Mouse (Mus musculus) olfactory bulb, adult 2 months (tissue): ENCODE measurements around the gene Palm3. TPM values are rescaled to one million over a fixed set of nuclear protein-coding genes. Genes with fewer than 3 reads are reported as not detected.
"Not testable (repeated sequence)": the region's sequence is repeated elsewhere in the genome, so short reads cannot be mapped to it uniquely, and the experiment has no call there.

ENCODE experiments used
- H3K27ac ChIP-seq: fragments of 200-500 bp; 2 replicates; pipeline ENCODE4 v1.5.1; 2012; ENCODE audit warnings: low read depth, low read length; ENCODE audit not compliant: insufficient read depth
- H3K4me1 ChIP-seq: fragments of 200-500 bp; 2 replicates; pipeline ENCODE4 v1.6.1; 2012; ENCODE audit warnings: low read length; ENCODE audit not compliant: control insufficient read depth, insufficient read depth
- H3K4me3 ChIP-seq: fragments of 200-500 bp; 2 replicates; pipeline ENCODE4 v1.5.1; 2012; ENCODE audit warnings: mild to moderate bottlenecking, low read depth, low read length, moderate library complexity; ENCODE audit not compliant: insufficient read depth
- CTCF ChIP-seq: fragments of 200-500 bp; IDR thresholded peaks from 2 replicates; pipeline ENCODE4 v1.5.1; 2012; ENCODE audit warnings: low read depth, mild to moderate bottlenecking, low read length, moderate library complexity; ENCODE audit not compliant: insufficient read depth
- POLR2A ChIP-seq: fragments of 200-500 bp; IDR thresholded peaks from 2 replicates; pipeline ENCODE4 v1.6.1; 2012; ENCODE audit warnings: mild to moderate bottlenecking, low read depth, low read length, moderate library complexity; ENCODE audit not compliant: insufficient read depth
- WGBS: fragments of 180-500 bp; shearing (Covaris S2); methylation state at CpG from one replicate; pipeline ENCODE4 v1.1.7; 2018; 5-methylcytosine and 5-hydroxymethylcytosine counted together
- polyA plus RNA-seq: library from polyadenylated mRNA; stranded (reverse); fragments of >200 nt; gene quantifications from 2 replicates; pipeline ENCODE4 v1.2.4, GENCODE M21; 2012; ENCODE audit warnings: low replicate concordance; ENCODE audit not compliant: missing spikeins, insufficient read depth, insufficient read length

Palm3 gene
- polyA plus RNA-seq, 1 experiment = not detected

- TF ChIP-seq POLR2A (no peak), CTCF (no peak)
- Histone ChIP-seq H3K4me1 (peaks cover 23% of the 10 kb centered on the region), H3K4me3 (no peak overlapping the region), H3K27ac (no peak overlapping the region)
- WGBS = 55% methylated on average over 6 of the region's 6 CpGs
Observed at GRCm38 (mm10) chr8:84003612-84004246, 17.5 kb upstream of the Palm3 start.

GRCm38 (mm10) chr8:84004533-84005201, 16.6 kb upstream of the Palm3 start:
- Histone ChIP-seq H3K4me3 (peak overlapping the region; percentile 96), H3K4me1 (peaks cover 15% of the 10 kb centered on the region), H3K27ac (peak overlapping the region; percentile 76)
- under 1% methylated on average over 30 of the region's 30 CpGs for WGBS
- TF ChIP-seq POLR2A (peak; percentile 43; the same call in 1 of the 2 replicates), CTCF (no peak)

GRCm38 (mm10) chr8:84005502-84005901, 15.8 kb upstream of the Palm3 start:
- H3K4me1 ChIP-seq = peaks cover 16% of the 10 kb centered on the region
- WGBS = 94% methylated on average over 7 of the region's 7 CpGs
- H3K27ac ChIP-seq, H3K4me3 ChIP-seq: not testable (repeated sequence)

GRCm38 (mm10) chr8:84008362-84008761, 12.9 kb upstream of the Palm3 start:
- 34% methylated on average over 7 of the region's 7 CpGs for WGBS
- TF ChIP-seq CTCF (no peak), POLR2A (no peak)
- Histone ChIP-seq H3K4me3 (no peak overlapping the region), H3K27ac (no peak overlapping the region), H3K4me1 (peaks cover 31% of the 10 kb centered on the region)

GRCm38 (mm10) chr8:84009876-84010275, 11.4 kb upstream of the Palm3 start:
- WGBS = 2% methylated on average over 11 of the region's 11 CpGs
- no peak overlapping the region for H3K27ac ChIP-seq
- peak; percentile 91 for TF ChIP-seq CTCF
- TF ChIP-seq POLR2A = no peak
- peaks cover 27% of the 10 kb centered on the region for H3K4me1 ChIP-seq
- no peak overlapping the region for H3K4me3 ChIP-seq

- TF ChIP-seq POLR2A (no peak), CTCF (peak; percentile 34; the same call in 1 of the 2 replicates)
- H3K4me3 ChIP-seq = peak overlapping the region; percentile 57
- H3K27ac ChIP-seq = no peak overlapping the region
- H3K4me1 ChIP-seq = peaks cover 24% of the 10 kb centered on the region
- WGBS = 4% methylated on average over 83 of the region's 83 CpGs
Observed at GRCm38 (mm10) chr8:84010625-84011611, 10.4 kb upstream of the Palm3 start.

GRCm38 (mm10) chr8:84011705-84012498, 9.4 kb upstream of the Palm3 start, which contains the start of gene 2210011C24Rik:
Gene 2210011C24Rik, minus strand, starts transcription at chr8:84012171.
- no peak for TF ChIP-seq CTCF
- no peak for TF ChIP-seq POLR2A
- 2% methylated on average over 45 of the region's 45 CpGs for WGBS
- H3K4me3 ChIP-seq = peak within 1 kb of the TSS; percentile 57
- H3K27ac ChIP-seq = no peak within 1 kb of the TSS
- H3K4me1 ChIP-seq = peaks cover 24% of the 10 kb centered on the region

- Histone ChIP-seq H3K4me1 (peaks cover 24% of the 10 kb centered on the region), H3K4me3 (peak overlapping the region; percentile 18), H3K27ac (no peak overlapping the region)
- TF ChIP-seq POLR2A (no peak), CTCF (no peak)
- 26% methylated on average over 35 of the region's 35 CpGs for WGBS
Observed at GRCm38 (mm10) chr8:84012499-84013165, 8.6 kb upstream of the Palm3 start.
